In genomic region chr8:66867679-66868078, GRCm38 (mm10) we compare ENCODE assay signal across 22 mouse cellular contexts. TPM values are rescaled to one million over a fixed set of nuclear protein-coding genes. Genes with fewer than 3 reads are reported as not detected.
DNase-seq lines count a peak whose midpoint lies in the region; TF ChIP-seq lines count a peak whose summit lies in the region.
"Had no signal": no experiment of that assay in that cellular context is flagged by ENCODE, and none has a peak within 500 bp of the region (broad histone marks: within the 10 kb centered on the region; RNA-seq: fewer than 3 reads in every experiment).

No protein-coding gene starts in this region.

- H3K36me3 ChIP-seq in ES-Bruce4 (ENCODE audit: control insufficient read depth, insufficient read depth, low read length, poor library complexity, severe bottlenecking) = peaks cover 62% of the 10 kb centered on the region
- H3K36me3 ChIP-seq: embryonic facial prominence, embryonic 15.5 days had no signal

- no peak for TF ChIP-seq EP300 in ES-Bruce4 (IDR thresholded peaks at IDR 0.05; ENCODE audit: insufficient read depth, low read depth, low read length)

- TF ChIP-seq CTCF in ES-Bruce4 (IDR thresholded peaks at IDR 0.05; ENCODE audit: low read depth, low read length) = no peak

- H3K9me3 ChIP-seq in ES-Bruce4 (replicated peaks; ENCODE audit: control insufficient read depth, insufficient read depth, low read length, poor library complexity, severe bottlenecking) = no peaks in the 10 kb centered on the region
- H3K9me3 ChIP-seq: embryonic facial prominence, embryonic 13.5 days; embryonic facial prominence, embryonic 15.5 days; forebrain, embryonic 10.5 days; forebrain, embryonic 12.5 days; G1E had no signal

- peaks cover 5% of the 10 kb centered on the region for H3K4me1 ChIP-seq in ES-Bruce4 (ENCODE audit: control insufficient read depth, insufficient read depth, low read length)
- H3K4me1 ChIP-seq: embryonic facial prominence, embryonic 13.5 days; embryonic facial prominence, embryonic 15.5 days; forebrain, embryonic 12.5 days had no signal

- intact Hi-C loops in left cerebral cortex, postnatal 4 days (cut with DNase I) = no loop called here

- H3K27me3 ChIP-seq in ES-Bruce4 (ENCODE audit: control insufficient read depth, insufficient read depth, low read length, poor library complexity, severe bottlenecking) = no peaks in the 10 kb centered on the region
- H3K27me3 ChIP-seq: embryonic facial prominence, embryonic 13.5 days; embryonic facial prominence, embryonic 15.5 days; forebrain, embryonic 12.5 days; Patski had no signal

- H3K4me3 ChIP-seq in ES-Bruce4 (ENCODE audit: low read depth, low read length) = no peak overlapping the region
- H3K4me3 ChIP-seq: embryonic facial prominence, embryonic 13.5 days; embryonic facial prominence, embryonic 15.5 days; erythroblast, embryonic 14.5 days; forebrain, embryonic 10.5 days; forebrain, embryonic 12.5 days had no signal

- no peak for TF ChIP-seq POLR2A in ES-Bruce4 (IDR thresholded peaks at IDR 0.05; ENCODE audit: insufficient read depth, low read length)

- peak overlapping the region; percentile 49; the same call in 1 of the 2 replicates for H3K27ac ChIP-seq in ES-Bruce4 (ENCODE audit: insufficient read depth, low read length)
- H3K27ac ChIP-seq: embryonic facial prominence, embryonic 13.5 days; embryonic facial prominence, embryonic 15.5 days; forebrain, embryonic 10.5 days; forebrain, embryonic 12.5 days had no signal

- no peak overlapping the region for H3K9ac ChIP-seq in ES-Bruce4 (ENCODE audit: low read depth, poor library complexity, severe bottlenecking)
- H3K9ac ChIP-seq: embryonic facial prominence, embryonic 13.5 days; embryonic facial prominence, embryonic 15.5 days; forebrain, embryonic 12.5 days had no signal

- DNase-seq in left cerebral cortex, adult 18-20 months (ENCODE audit: low spot score in 2 of 2) = peak; percentile 6 to 29
- DNase-seq in left cerebral cortex, postnatal 4 days = no peak
- DNase-seq in brain, adult 2 months (ENCODE audit: low read depth, low spot score) = peak; percentile 29
- no peak for DNase-seq in lung, adult 18-20 months
- DNase-seq: adrenal gland, adult 8-10 months; adrenal gland, postnatal 14 days; adrenal gland, postnatal 36 days; cerebellum, adult 11 months; cerebellum, adult 18-20 months; cerebellum, adult 8-10 months; cerebellum, adult 9-11 months; cerebellum, postnatal 14 days; cerebellum, postnatal 36 days; embryo, embryonic 11 days had no signal

RNA-seq across cellular contexts. Expression of gene Naf1, which starts 7.7 kb away (rescaled TPM):
- 10 to 100 TPM; 15.7 to 16.2 TPM for total RNA-seq in left cerebral cortex, adult 18-20 months (2021)
- 10 to 100 TPM; 14.6 to 15.2 TPM for total RNA-seq in left cerebral cortex, postnatal 4 days (2021)
- polyA plus RNA-seq in ES-Bruce4 (2011; ENCODE audit: insufficient read depth, insufficient read length, low read depth, missing spikeins) = 52.9 and 59.6 TPM in 2 replicates

Comparison
In these comparisons a context has a peak if more than half of its experiments do, and no peak if none do; other contexts are left out.
1. DNase-seq: peak in left cerebral cortex, adult 18-20 months (2 of 2) and brain, adult 2 months (single experiment); none in left cerebral cortex, postnatal 4 days (single experiment) and lung, adult 18-20 months (0 of 2).